Mouse (Mus musculus) cerebellum, adult 9-10 months (tissue): ENCODE data around the gene Bpifb5.
"Not testable (repeated sequence)": the region's sequence is repeated elsewhere in the genome, so short reads cannot be mapped to it uniquely, and the experiment has no call there.

Experiments used
- DNase-seq: peaks from one replicate; pipeline ENCODE4 v3.0.0; 2022

The Bpifb5 gene

DNA sequence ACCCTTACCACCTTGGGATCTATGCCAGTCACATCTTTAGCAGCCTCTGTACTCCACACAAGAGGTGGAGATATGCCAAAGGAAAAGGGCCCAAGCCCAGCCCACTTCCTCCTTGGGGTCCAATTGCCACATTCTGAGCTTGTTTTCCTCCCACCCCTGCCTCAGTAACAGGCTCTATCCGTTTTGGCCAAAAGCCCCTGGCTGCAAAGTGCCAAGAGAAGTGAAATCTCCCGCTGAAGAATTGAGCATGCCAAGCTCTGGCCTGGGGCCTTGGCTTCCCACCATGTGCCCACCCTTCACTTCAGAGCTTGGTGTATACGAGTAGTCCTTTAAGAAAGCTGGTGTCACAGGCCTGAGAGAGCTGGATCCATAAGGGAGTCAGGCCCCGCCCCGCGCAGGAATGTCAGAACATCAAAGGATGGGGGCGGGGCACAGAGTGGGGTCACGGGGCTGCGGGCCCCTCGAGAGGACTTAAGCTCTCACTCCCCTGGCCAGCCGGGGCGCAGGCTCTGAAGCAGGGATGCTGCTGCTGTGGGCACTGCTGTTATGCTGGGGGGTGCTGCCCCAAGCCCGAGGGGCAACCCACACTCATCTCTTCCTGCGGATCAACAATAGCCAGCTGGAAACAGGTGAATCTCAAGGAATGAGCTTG lies at the start of gene Bpifb5:
TSS of gene Bpifb5 (plus strand) at position 478 of the 652 bp plus-strand sequence.
- no peak for DNase-seq

DNA sequence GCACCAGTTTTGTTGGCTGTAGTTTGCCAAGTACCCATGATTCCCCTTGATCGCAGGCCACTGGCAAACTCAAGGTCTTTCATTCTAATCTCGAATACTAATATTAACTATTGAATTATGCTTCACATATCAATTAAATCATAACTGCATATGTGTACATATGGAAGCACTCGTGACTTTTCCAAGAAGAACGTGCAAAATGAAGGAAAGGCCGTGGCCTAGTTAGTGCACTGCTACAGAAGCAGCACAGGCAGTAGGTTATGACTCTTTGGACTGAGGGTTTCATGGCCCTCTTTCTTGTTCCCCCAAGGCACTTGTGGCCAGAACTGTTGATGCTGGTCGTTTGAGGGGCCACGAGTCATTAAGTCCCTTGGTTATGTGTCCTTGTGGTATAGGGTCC lies 41.6 kb upstream of the Bpifb5 start:
- not testable (repeated sequence) for DNase-seq

DNA sequence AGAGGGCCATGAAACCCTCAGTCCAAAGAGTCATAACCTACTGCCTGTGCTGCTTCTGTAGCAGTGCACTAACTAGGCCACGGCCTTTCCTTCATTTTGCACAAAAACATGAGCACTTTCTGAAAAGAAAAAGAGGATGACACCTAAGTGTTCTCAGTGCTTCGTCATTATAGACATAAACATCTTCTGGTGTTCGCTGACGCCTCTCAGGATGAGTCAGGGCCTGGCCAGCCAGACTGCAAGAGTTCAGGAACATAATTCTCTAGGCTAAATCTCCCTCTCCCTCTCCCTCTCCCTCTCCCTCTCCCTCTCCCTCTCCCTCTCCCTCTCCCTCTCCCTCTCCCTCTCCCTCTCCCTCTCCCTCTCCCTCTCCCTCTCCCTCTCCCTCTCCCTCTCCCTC lies 40.5 kb upstream of the Bpifb5 start:
- DNase-seq = not testable (repeated sequence)

DNA sequence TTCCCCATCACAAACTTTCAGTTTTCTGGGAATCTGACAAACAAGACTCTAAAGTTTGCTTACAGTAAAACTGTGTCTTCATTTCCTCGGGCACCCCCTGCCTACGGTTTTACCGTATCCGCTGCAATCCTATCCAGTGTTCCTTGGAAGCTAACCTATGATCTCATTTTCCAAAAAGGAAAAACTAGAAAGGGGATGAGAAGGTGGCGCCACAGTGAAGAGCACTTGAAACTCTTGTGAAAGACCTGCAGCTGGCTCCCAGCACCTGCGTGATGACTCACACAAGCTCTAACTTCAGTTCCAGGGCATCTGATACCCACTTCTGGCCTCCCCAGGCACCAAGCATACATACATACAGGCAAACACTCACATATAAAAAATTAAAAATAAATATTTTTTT lies 38.2 kb upstream of the Bpifb5 start:
- DNase-seq = no peak

DNA sequence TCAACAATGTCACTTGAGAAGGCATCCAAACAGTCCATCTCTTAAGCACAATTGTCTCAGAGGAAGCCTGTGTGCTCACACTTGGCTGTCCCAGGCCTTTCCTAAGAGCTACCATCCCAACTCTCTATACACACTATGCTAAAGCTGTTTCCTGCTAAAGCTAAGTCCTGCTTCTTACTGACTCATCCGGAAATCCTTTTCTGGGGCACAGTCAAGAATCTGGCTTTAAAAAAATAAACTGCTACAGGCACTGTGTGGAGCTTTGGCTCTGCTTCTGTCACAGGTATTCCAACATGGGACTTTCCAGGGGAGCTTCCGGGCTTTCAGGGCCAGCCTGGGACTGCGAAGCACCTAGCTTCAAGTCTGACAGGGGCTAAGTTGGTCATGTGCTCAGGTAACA lies 37.8 kb upstream of the Bpifb5 start:
- no peak for DNase-seq

DNA sequence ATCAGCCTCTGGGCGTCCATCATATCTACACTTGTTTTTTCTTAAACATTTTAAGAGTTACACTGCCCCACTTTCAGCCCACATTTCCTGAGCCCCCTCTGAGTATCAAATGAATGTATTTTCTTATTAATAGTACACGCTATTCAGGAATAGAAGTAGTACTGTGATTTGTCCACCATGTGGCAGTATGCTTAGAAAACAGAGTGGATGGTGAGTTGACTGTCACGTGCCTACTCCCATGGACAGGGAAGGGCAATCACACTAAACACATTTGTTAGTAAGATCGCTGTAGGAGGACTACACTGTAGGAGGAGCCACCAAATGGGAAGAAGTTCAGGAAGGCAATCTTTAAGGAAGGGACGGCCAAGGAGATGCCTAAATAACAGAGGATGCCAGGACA lies 36.1 kb upstream of the Bpifb5 start:
- DNase-seq = no peak

DNA sequence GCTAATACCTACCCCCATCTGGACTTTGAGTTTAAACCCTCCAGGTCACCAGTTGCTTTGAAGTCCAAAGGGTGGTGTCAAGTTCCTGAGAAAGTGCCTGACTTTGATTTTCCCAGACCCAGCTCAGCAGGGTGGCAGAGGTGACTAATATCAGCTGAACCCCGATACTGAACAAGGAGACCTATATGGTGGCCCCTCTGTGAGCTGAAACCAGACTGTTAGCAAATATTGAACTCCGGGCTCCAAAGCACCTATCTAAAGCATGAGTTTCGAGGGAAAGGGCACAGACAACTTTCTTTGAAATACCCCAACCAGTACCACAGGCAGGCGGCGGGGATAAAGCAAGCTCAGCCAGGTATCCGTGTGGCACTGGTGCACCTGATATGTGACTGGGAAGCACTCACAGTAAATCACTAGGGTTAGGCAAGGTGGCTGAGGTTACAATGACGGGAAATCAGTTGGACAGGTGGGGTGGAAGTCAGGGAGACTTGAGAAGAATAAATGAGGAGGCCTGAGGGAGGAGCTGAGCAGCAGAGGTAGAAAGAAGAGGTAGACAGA lies 33.6 kb upstream of the Bpifb5 start:
- DNase-seq = no peak

DNA sequence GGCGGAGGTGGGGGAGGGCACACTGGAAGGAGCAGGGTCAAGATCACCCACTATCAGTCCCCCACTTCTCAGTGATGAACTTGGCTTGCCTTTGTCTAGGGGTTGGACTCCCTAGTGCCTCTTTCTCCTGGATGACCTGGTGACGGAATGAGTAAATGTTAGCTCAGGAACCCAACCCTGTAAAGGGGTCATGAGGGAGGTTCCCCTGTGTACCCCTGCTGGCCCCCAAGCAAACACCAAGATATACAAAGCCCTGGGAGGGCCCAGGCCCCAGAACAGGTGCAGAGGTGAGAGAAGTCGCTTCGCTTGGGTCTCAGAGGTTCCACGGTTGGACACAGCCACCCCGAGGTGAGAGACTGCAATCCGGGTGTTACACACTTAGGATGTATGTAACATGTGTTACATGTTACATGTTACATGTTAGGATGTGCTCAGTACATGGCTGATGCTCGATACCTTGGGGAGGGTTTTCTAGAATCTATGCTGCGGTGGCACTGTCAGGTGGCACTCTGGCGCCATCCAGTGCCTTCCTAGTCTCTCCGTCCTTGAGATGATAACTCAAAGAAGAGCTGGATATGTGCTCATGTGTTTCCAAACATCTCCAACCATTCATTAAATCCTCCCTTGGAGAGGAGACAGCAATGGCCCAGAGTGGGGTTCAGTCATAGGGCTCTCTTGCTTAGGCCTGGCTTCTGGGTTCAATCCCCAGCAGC lies 32.8 kb upstream of the Bpifb5 start, which contains the start of gene Bpifb1:
TSS of gene Bpifb1 (plus strand) at position 273 of the 713 bp plus-strand sequence.
- DNase-seq = no peak

DNA sequence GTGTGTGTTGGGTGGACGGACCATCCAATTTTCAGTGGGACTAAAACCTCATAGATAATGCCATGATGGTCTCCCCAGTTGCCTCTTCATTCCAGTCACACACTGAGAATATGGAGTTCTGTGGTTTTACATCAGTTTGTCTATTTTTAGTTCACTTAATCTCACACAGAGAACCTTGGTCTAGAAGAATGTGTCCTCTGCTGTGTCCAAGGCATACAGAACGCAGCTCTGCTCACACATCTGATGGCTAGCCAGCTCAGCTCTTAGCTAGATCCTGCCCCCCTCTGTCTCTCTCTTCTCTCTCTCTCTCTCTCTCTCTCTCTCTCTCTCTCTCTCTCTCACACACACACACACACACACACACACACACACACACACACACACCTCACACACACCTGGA lies 31.4 kb upstream of the Bpifb5 start:
- no peak for DNase-seq

DNA sequence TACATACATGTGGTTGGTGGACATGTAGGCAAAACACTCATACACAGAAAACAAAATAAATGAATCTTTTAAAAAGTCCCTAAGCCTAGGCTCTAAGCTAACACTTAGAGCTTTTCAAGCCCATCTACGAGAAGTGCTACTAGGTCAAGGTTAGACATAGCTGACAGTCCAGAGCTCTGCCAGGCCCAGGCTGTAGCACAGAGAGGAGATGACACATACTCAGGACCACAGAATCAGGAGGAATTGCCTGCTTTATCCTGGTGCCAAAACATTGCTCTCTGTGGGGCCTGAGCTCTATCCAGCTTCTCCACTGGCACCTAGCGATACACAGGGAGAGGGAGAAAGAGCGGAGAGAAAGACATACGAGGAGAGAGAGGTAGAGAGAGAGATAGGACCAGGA lies 30.5 kb upstream of the Bpifb5 start:
- no peak for DNase-seq

DNA sequence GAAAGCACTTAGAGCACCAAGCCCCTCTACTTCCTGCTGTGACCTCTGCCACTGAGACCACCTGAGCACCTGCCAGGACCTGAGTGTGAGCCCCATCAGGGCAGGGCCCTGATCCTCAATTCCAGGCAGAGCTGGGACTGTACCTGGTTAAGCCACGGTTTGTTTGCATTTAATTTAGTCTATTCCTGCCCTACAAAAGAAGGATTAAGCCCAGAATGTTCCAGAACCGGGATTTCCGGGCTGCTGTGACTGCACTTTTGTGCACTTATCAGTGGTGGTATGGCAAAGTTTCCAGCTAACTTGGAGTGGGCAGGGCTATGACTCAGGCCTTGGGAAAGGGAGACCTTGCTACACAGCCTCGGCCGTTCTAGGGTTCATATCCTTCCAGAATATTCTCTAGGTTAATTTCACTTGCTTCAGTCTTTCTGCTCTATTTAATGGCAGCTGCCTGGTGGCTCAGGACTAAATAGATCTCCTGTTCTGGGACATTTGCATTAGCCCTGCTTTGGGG lies 29.5 kb upstream of the Bpifb5 start:
- no peak for DNase-seq

DNA sequence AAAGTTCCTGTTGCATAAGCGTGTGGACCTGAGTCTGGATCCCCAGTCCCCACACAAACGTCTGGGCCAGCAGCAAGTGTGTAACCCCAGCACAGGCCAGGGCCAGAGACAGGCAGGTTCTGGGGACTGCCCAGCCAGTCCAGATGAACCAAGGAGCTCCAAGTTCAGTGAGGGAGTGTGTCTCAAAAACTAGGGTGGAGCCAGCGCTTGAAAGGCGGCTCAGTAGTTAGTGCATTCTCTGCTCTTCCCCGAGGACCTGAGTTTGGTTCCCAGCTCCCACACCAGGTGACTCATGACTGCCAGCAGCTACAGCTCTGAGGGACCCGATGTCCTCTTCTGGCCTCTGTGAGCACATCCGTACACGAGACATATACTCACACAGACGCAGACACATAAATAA lies 26.5 kb upstream of the Bpifb5 start:
- DNase-seq = no peak

DNA sequence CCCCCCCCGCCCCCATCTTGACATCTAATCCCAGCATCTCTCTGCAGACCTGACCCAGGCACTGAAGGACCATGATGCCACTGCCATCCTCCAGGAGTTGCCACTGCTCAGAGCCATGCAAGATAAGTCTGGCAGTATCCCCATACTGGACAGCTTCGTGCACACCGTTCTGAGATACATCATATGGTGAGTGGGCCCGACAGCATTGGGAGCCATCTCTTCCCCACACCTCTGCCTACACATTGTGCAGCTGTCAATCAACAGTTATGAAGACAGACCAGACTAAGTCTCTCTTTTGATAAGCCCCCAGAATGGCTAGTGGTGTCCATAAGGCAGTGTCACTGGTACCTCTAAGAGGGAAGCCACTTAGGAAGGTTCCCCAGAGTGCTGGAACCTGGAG lies 18.9 kb upstream of the Bpifb5 start:
- no peak for DNase-seq

DNA sequence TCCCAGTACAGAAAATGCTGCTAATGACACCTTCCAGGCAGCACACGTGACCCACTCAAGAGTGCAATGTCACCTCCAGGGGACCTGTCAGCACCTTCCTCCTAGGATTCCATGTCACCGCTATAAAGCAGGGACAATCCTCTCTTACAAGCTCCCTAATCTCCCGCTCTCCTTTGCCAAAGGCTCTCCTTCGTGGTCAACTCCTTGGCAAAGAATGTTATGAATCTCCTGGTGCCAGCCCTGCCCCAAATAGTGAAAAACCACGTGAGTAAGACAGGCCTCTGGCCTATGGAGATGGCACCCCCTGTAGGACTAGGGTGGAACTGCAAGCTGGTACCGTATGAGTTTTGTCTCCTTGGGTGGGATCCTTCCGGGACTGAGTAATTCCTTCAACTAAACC lies 16.6 kb upstream of the Bpifb5 start:
- DNase-seq = no peak

DNA sequence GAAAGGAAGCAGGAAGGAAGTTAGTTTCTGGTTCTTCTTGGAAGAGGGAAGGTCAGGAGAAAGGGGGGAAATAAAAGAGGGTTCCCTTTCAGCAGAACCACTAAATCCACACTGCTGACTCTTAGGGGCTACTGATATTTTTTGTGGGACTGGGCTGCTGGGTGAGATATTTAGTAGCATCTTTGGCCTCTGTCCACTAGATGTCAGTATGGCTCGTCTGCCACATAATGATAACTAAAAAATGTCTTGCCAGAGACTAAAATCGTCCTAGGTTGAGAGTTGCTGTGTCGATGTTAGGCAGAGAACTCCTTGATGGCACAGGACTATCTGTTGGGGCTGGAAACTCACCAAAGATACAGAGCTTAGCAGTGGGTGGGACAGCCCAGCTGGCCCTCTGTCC lies 14.4 kb upstream of the Bpifb5 start:
- peak; percentile 14 for DNase-seq

DNA sequence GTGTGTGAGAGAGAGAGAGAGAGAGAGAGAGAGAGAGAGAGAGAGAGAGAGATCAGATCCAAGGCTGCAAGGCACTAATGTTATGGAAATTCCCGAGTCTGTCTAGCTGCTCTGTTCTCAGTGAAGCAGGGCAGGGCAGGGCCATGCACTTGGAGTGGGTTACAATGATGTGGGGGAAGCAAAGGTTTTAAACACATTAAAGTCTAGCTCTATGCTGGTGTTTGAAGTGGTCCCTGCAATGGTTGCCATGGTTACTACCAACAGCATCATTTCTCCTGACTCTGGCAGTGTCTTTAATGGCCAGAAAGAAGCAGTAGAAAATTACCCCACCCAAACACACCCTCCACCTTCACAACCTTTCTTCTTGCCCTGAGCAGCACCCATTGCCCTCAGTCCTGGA lies 12.4 kb upstream of the Bpifb5 start:
- no peak for DNase-seq

DNA sequence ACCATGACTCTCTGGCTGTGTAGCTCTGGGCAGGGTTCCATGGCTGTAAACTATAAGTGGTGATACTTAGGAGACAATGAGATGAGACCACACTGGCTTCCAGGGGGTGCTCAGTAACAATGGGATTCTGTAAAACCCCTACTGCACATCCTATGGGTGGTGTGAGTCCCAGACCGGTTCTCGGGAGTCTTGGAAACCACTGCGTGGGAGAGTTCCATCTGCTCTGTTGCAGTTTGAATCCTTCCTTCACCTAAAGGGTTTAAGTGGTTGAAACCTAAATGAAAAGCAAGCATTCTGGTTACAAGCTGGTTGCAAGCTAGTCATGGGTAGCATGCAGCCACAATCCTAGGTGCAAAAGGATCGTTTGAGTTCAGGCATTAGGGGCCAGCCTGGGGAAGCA lies 11.7 kb upstream of the Bpifb5 start:
- no peak for DNase-seq

DNA sequence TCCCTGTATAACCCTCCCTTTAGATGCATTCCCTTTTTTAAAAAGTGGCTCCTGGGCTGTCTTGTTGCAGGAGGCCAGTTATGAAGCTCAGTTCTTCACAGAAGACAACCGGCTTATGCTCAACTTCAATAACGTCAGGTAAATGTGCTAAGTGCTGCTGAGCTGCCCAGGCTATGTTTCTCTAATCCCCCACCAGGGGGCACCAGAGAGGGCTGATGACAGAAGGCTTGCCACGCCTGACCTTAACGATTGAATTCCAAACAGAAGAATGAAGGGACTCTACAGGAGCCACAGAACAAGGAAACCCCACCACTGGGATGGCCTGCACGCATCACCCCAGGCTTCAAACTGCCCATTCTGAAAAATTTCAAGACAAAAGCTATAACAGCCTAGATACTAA lies 8.4 kb upstream of the Bpifb5 start:
- peak; percentile 58 for DNase-seq

DNA sequence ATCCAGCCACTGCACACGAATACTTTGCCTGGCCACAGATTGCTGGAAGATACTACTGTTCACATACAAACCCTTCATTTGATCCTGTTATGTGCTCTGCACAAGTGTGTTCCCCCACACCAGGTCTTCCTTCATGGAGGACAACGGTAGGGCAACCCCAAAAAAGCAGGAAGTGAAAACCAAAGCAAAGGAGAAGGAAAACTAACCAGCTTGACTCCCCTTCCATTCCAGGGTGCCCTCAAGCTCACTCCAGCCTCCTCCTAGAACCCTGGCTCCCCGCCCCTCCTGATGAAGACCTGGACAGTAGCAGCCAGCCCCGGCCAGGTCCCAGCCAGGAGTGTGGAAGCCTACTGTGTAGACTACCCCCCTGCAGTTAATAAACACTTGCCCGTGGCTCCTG lies 3.6 kb upstream of the Bpifb5 start:
- no peak for DNase-seq

DNA sequence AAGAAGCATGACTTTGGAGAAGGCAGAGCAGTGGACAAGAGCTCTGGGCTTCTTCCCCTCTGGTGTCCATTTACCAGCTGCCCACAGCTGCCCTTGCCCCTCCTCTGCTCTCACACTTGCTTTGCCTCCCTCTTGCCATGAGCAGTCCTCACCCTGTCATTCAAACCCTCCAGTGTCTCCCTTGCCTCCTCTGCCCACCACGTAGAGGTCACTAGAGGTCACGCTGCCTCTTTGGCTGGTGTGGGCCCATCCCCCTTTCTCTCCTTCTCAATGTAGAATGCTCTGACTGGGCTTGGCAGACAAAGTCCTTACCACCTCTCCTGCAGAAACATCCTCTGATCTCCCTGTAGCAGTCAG lies 353 bp downstream of the Bpifb5 start:
- DNase-seq = no peak

DNA sequence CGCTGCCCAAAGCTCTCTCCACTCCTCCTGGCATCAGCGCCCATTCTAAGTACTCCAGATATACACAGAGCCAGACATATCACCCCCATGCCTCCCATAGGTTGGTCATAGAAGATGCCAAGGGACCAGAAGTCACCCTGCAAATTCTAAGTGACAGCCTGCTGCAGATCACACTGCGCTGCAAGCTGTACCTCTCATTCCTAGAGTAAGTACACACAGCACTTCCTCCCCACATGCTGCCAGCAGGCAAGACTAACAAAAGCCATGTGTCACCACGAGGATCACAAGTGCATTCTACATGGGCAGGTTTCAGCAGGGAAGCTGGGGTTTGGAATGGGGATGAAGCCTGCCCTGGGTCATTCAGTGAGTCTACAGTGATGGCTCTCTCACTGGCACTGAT lies 3.4 kb downstream of the Bpifb5 start:
- DNase-seq = peak; percentile 23

DNA sequence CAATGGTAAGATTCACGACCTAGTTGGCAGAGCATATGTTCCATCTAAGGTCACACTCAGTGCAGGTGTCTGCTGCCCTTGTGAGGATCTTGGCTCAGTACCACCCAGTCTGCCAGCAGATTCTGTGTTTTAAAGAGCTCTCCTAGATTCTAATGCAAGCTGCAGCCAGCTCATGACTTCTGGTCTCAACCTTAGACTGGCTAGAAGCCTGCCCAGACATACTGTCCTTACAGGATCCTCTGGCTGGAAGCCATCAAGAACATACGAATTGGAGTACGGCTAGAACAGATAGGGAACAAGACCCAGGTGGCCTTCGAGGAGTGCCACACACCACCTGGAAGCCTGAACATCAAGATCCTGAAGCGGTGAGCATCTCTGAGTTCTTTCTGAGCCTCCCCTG lies 4.3 kb downstream of the Bpifb5 start:
- peak; percentile 40 for DNase-seq

DNA sequence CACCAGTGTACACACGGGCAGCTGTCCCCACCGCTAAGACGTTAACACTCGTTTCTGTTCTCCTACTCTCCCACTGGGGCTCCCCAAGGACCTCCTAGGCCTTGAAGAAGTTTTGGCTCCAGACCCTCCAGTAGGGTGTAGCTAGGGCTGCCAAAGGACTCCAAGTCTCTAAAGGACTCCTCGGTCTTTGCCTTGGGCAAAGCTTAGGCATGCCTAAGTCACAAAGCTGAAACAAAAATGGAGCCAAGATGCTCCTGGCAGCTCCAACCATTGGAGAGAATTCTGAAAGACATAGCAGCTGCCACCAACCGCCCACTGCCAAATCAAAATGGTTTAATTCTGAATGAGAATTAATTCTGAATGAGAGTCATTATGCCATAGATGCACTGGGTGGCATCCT lies 9.9 kb downstream of the Bpifb5 start:
- DNase-seq = peak; percentile 24

DNA sequence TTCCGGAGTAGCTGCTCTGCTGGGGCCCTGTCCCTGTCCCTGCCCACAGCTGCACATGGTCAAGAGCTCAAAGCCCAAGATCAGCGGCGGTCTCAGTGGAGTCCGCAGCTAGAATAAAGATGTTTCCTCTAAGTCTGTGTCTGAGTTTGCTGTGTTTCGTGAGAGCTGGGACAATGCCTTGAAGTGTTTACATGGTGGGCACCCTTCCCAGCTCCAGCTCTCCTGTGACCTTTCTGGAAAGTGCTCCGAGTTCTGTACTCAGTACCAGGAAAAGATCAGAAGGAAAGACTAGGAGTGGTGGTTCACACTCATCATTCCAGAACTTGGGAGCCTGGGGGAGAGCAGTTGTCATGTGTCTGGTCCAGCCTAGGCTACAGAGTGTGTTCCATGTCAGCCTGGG lies 17.2 kb downstream of the Bpifb5 start:
- no peak for DNase-seq
